Mouse (Mus musculus): Measurements from ENCODE around the gene Nobox.
A peak's percentile ranks its signal among the peaks of the same experiment; 100 is the strongest.

Nobox gene

DNA sequence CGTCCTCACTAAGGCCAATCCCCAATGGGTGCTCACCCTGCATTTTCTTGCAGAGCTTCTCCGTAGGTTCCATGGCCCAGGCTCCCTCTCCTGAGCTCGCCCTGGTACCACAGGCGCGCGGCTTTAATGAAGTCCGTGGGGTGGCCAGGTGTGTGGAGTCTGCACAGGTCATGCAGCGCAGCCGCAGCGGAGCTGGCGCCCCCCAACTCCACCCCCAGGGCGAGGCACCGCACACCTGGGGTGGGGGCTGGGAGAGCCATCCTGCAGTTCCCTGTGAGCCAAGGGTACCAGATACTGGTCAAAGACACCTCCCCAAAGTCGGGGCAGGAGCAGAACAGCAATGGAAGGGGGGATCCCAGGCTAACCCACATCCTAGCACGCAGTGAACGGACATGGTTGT, at the start of gene Nobox:
Nobox (minus strand) TSS at position 101 of the 400 bp plus-strand sequence.
- DNase-seq (ENCODE audit: low spot score), result no peak

DNA sequence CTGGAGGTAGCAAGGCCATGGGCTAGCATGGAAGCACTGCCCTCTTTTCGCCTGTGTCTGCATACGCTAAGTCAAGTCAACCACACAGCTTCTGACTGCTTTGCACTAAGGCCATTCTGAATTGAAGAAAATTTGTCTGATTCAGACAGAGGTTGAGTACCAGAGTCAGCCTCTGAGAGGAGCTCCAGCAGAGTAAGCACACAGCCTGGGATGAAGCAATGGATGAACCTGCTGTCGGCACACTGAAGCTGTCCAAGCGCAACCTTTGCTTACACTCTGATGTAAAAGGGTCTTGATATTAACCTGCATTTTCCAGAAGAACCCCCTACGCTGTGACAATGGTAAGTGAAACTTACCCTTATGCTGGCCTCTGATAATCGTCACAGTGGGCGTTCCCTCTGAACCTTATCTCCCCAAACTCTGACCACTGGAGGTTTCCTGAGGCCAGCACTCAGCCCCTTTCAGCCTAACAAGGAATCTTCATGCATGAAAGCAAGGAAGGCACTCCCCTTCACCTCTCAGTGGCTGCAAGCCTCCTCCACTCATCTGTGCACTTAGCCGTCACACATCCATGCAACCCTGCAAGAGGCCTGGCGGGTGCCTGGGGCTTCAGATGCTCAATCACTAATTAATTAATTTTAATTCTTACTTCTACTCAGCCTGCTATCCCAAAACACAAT, 45.3 kb upstream of the Nobox start:
- DNase-seq (ENCODE audit: low spot score), result no peak

DNA sequence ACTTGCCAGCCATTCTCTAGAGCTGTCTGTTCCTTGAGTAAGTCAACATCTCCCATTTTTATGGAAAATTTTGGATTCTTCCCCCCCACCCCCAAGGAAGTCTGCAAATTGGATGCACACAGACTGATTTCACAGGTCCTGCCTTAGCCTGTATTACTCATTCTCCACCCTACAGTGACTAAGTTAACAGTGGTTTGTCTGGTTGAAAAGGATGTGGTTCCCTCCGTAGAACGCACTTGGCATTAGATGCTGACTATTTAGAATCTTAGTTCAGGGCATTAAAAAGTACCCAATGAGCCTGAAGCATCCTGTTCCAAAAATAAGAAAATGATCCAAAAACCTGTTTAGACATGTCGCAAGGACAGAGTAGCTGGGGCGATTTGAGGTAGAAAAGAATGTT, 44.1 kb upstream of the Nobox start:
- DNase-seq (ENCODE audit: low spot score), result no peak

DNA sequence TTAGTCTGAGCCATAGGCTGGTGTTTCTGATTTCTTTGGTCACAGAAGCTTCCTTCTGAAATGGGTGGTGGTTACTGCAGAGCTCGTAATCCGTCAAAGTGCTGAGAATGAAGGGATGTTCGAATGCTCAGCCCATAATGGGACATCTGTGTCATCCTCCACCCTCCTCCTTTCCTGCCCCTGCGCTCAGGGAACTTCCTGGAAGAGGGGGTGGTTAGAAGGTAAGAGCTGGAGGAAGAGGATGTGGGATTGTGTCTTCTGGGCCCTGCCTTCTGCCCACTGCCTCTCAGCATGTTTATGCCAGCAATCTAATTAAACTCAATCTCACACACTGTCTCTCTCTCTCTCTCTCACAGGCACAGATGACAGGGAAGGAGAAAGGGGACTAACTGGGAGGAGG, 39.7 kb upstream of the Nobox start:
- no peak for DNase-seq (ENCODE audit: low spot score)

DNA sequence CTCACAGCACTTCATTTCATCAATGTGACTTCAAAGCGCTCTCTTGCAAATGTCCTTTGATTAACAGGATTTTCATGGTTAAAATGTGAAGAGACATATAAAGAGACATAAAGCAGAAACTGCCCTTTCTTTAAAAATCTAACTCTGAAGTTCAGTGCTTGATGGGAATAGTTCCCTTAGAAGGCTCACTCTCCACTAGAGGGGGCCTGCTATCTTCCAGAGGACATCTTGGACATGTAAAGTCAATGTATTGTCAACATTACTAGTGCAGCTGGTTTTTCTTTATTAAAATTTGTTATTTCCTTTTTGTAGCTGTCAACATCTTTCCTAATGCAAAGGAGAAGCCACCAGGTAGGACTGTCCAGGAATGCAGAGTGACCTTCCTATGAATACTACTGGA, 38.3 kb upstream of the Nobox start:
- DNase-seq (ENCODE audit: low spot score), result no peak

DNA sequence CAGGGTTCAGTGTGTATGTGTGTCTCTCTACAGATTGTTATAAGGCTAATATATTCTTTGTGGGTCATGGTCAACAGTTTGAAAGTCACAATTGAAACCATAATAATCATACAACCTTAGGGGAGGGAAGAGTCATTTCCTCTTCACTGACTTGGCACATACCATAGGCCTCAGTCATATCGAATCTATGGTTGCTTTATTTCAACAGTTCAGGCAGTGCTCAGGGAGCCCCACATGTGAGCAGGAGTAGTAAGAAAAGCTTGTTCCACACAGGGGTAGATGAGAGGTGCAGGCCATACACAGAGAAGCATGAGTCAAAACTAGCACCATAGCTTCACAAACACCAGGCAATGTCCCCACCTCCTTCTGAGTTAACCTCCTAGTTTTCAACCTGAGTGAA, 33.7 kb upstream of the Nobox start:
- DNase-seq (ENCODE audit: low spot score), result no peak

DNA sequence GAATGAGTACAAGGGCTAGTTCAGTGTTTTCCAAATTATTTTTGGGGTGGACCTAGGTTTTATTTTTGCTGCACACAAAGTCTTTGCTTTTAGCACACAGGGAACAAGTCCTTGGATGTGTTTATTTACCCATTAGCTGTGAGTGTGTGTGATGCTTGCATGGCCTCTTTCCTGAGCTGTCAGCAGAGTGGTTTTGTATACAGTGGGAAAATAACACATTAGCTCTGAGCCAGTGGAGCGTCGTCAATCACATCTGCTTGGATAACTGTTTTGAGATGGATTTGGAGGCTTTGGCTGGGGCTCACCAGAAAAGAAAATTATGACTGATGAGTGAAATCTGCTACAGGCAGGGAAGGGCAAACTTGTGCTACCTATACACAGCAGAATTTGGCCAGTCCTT, 33.0 kb upstream of the Nobox start:
- no peak for DNase-seq (ENCODE audit: low spot score)

DNA sequence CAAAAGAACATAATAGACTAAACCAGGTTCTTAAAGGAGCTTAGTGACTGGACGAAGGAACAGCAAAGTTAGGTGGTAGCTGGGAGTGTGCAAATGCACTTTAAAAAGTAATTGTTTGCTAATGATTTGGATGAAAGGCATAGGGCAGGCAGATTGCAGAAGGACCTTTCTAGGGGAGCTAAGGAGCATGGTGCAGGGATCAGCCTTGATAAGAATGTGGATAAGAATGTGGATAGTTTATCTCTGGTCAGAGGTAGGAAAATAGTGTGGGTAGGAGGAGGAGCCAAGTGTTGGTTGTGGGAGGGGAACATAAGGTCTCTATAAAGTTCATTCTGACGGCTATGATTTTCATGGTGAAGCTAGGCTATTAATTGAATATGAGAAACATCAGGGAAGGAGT, 29.4 kb upstream of the Nobox start:
- no peak for DNase-seq (ENCODE audit: low spot score)

DNA sequence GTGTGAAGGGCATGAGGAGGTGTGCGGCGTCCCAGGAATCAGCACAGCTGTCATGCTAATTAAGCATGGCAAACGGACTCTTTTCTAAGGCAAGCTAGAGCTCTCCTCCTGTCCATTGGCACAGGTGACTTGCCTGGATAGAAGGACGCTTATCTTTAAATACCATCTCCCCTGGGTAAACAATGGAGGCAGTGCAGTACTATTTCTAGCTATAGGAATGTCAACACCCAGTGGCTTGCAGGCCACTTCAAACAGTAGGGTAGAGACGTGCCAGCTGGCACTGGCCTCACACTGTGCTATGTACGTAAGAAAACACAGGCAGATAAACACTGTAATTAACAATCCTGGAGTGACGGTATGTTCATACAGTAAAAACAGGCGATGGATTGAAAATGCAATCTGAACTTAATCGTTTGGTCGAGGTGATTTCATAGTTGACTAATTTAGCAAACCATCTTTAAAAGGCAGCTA, 28.2 kb upstream of the Nobox start:
- DNase-seq (ENCODE audit: low spot score), result no peak

DNA sequence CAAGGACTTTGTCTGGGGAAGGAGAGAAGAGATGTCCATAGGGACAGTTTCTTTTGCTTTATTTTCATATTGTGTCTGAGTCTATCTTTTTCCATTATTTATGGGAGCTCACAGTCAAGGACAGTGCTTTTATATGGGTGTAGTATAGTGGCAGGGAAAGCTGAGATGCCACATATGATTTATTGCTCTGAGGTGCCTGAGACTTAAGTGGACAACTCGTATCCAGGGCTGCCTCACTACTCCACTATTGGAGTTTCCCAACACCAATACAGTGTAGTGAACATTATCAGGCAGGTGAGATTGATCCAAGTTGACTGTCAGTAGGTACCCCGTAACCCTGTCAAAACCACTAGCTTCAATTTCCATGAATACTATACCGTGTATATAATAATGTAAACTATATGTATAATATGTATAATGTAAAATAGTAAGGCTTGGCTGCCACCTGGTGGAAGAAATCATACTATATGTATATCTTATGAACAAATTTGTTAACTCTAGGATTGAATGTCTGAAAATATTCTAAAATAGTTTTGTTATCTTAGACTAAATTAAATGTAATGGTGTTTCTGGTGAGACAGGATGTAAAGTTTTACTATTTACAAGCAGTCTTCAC, 26.4 kb upstream of the Nobox start:
- DNase-seq (ENCODE audit: low spot score), result no peak

DNA sequence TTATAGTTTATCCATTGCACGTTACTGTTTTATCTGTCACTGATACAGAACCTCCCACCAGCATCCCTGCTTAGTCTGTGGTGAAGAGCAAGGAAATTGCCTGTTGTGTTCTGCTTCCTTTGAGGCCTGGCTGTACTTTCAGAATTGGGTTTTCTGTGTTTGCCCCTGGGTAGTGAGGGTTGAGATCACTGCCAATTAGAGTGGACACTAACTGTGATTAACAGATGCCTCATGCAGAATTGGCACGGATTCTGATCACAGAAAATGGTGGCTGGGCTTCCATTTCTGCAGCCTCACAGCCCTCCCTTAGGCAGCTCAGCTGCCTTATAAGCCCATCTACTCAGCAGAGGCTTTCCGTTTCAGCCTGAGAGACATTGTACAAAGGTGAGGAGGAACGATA, 24.1 kb upstream of the Nobox start:
- no peak for DNase-seq (ENCODE audit: low spot score)

DNA sequence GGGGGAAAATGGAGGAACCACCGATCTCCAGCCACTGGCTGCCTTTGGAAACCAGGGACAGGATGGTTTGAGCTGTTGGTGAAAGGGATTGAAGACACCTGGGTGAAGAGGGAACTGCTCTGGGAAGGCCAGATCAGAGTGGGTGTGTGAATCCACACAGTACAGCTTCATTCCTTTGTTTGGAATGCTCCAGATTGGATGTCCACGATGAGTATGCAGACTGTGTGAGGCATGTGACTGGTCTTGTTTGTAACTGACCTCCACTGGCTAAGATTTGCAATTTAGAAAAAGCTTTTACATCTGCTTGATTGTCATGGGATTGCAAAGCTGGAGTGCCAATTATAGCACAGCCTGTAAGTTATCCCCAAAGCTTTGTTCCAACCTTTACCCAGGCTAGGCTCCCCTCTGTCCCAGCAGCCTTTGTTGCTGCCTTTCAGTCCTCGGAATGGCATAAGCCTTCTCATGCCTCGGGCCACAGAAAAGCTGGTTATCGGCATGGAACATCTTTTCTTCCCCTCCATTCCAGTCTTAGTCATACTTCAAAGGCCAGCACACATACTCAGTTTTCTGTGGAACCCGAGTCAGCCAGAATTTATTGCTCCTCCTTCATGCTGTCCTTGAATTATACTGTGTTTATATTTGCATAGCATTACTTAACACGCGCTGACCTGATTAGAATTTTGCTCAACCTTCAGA, 3.8 kb upstream of the Nobox start:
- DNase-seq (ENCODE audit: low spot score), result no peak

DNA sequence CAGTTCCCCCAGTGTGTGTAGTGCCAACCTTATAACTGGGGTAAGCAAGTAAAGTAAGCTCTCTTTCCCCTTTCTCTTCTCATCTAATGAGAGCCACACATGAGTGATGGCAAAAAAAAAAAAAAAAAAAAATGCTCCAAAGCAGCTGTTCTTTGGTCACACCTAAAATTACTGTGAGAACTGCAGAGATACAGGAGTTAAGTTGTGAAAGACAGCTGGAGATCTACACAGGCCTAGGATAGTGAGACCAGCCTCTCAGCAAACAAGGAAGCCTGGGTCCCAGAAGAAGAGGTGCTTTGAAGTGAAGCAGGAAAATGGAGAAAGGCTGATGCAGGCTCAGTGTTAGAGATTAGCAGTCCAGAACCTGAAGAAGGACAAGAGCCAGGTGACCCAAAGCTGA, 3.2 kb upstream of the Nobox start:
- DNase-seq (ENCODE audit: low spot score), result no peak

DNA sequence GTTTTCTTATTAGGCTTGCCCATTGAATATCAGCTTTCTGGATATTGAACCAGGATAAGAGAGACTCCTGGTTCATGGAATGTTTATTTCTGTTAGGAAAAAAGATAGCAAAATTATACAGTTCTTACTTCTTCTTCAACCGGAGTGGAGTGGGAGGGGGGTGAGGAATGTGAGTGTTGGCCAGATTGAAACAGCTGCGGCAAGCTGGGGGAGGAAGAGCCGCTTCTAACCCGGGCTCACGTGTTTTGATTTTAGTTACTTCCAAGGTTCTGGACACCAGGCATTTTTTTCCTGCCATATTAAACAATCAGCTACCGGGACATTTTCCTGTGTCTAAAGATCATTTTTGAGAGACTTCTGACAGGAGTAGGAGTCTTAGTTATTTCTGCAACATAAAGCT, 717 bp upstream of the Nobox start:
- no peak for DNase-seq (ENCODE audit: low spot score)

DNA sequence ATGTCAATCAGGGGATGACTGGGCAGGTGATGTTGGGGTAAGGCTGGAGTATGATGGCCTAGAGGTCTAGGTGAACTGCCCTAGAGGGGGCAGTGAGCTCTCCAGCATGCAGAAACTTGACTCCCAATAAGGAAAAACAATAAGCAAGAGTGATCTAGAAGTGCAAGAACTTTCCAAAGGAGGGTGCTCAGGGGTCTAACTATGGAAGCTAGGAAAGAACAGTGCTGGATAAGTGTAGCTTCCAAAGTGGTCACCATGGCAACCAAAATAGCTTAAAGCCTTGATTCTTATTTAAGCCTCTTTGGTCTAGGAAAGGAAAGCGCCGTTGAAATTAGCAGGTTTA, 11.9 kb downstream of the Nobox start:
- peak; percentile 25 for DNase-seq (ENCODE audit: low spot score)

DNA sequence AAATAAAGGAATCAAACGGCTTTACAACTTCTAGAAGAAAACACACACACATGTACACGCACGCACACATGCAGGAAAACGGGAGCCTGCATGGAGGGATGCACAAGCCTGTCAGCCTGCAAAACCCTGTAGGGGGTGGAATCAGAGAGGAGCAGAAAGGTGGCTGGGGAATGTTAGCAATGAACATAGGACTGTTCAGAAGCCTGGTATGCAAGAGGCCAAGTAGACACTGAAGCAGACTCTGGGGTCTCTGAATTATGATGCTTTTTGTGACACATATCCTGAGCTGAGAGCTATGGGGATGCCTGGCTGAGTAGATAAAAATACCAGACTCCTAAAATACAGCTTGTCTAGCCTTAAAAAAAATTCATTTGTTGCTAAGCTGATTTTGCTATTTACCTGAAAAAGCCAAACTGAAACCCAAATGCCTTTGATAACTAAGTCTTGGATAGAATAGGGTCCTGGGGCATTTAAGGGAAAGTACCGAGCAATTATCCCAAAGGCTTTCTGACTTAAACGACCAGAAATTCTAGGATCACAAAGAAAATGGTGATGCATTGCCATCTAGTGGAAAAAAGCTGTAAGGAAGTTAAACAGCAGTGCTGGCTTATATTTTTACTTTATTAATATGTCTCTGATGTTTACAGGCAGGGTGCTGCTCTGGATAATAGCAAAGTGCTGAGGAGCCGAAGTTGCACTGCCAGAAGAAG, 12.4 kb downstream of the Nobox start:
- DNase-seq (ENCODE audit: low spot score), result peak; percentile 63

DNA sequence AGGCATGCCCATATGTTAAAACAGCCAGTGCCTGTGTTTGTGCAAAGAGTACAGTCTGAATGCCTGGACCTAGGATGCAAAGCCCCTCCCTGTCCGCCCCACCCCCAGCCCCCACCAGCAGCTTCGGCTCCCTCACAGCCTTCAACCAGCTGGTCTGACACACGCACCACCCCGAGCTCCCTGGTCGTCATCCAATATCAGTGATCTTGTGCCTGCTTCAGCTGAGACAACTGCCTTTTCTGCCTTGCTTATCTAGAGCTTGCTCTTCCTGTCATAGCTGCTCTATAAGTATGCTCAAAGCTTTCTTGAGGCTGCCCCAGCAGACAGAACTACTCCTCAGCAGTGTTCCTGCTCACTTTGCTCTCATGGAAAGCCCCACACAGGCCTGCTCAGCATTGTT, 13.4 kb downstream of the Nobox start:
- DNase-seq (ENCODE audit: low spot score), result peak; percentile 4

DNA sequence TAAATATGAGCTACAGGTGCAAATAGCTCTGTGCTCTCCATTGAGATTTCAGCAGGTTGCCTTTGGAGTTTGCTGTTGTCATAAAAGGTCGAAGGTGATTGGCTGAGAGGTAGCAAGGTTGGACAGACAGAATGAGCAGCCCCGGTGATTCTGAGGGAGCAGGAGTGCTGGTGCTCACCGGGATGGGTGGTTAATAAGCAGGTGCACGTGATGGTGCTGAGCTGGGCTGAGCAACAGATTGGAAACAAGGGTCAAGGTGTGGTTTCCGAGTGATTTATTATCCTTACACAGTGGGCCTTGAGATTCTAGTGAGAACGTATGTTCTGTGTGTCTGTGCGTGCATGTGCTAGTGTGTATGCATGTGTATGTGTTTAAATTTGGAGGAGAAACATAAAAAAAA, 16.2 kb downstream of the Nobox start:
- no peak for DNase-seq (ENCODE audit: low spot score)

DNA sequence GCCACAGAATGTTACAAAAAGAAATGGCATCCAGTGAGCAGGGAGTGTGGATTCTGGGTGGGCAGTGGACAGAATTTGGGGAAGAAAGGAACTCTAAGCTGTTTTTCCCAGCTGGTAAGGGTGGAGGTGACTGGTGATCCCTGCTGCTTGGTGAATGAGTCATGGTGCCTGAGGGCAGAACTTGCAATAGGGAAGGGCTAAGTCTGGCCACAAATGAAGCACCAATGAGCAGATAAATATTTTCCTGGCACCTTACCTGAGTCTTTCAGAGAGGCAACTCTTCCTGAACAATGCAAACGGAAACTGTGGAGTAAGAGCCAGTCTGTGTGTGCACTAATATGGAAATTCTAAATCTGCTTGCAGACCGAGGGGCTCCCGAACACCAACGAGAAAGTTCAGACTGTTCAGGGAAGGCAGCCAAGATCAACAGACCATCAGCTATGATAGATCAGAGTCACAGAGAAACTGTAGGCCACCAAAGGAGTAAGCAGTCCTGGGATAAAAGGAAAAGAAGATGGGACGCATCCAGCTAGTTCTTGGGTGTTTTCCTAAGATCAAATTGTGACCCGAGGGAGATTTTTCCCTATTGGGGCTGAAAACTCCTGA, 16.8 kb downstream of the Nobox start:
- DNase-seq (ENCODE audit: low spot score), result no peak

DNA sequence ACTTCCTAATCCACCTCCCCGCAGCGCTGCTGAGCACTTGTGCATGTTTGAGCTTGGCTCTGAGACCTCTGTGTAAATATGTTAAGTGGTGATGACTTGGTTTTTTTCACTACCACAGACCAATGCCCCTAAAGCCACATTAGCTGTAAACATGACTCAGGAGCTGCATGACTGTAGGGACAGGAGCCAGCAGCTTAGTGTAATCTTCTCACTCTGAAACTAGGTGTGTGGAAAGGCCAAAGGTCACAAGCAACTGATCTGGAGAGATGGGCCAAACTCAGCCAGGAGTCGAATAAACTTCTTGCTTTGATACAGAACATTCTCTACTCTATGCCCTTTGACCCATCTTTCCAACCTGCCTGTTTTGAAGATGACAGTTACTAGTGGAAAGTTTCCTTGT, 17.3 kb downstream of the Nobox start:
- DNase-seq (ENCODE audit: low spot score), result no peak

DNA sequence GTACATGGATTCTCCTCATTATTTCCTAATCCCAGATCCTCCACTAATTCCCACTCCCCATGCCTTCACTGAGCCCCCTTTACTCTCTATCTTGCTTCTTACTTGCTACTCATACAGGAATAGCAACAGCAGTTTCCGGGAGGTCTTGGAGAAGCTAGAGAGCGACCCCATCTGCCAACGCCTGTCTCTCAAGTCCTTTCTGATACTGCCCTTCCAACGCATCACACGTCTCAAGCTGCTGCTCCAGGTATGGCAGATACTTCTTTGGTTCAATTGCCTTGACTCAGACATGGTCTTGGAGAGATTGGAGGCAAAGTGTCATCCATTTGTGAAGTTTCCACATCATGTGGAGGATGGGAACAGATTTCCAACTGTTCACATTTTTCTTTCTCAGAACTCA, 28.9 kb downstream of the Nobox start:
- no peak for DNase-seq (ENCODE audit: low spot score)

DNA sequence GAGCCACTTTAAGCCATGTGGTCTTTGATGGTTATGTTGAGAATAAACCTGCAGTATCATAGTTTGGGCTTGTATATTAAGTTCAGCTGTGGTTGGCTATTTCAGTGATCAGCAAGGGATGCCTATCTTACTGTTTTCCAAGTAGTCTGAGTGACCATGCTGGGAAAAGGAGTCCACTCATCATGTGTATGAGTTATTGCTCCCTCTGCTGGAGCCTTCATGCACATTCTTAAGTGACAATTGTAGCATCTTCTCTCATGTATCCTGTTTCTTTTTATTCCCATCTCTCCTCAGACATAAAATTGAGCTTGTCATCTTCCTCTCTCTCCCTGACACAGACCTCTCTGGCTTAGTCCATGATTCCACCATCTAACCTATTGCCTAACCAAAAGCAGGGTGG, 31.1 kb downstream of the Nobox start:
- DNase-seq (ENCODE audit: low spot score), result peak; percentile 38

DNA sequence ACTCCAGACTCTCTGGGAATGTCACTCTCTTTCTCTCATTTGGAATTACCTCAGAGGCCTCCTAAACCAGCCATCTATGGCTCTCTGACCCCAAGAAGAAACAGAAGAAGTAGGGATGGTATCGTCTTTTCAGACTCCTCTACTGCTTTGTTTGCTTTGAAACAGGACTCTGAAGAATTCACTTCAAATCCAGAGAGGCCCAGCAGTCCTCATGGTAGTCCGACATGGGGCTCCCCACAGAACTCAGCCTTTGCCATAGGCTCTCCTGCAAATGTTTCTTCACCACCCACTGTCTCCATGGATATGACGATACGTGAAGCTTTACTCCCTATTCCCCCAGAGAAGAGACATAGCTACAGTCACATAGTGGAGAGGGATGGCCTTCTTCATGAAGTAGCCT, 35.2 kb downstream of the Nobox start:
- DNase-seq (ENCODE audit: low spot score), result no peak

Measured in embryo, embryonic 10 days (tissue).